Mouse (Mus musculus): ENCODE data around the gene 5730507C01Rik.
A peak's percentile ranks its signal among the peaks of the same experiment; 100 is the strongest.
"Not testable (repeated sequence)": the region's sequence is repeated elsewhere in the genome, so short reads cannot be mapped to it uniquely, and the experiment has no call there.

Gene 5730507C01Rik

GRCm38 (mm10) chr12:18514171-18514570 is at the start of gene 5730507C01Rik:
TSS of gene 5730507C01Rik (plus strand) at chr12:18514510.
- peak; percentile 19 for DNase-seq

GRCm38 (mm10) chr12:18514616-18515015 is 306 bp downstream of the 5730507C01Rik start:
- not testable (repeated sequence) for DNase-seq

- DNase-seq = peak; percentile 3
Measured at GRCm38 (mm10) chr12:18515077-18515476, 767 bp downstream of the 5730507C01Rik start.
